In genomic region chr10:23127151-23127550, GRCm38 (mm10) we compare ENCODE assay signal across 23 mouse cellular contexts.
A peak's percentile ranks its signal among the peaks of the same experiment; 100 is the strongest.
DNase-seq lines count a peak whose midpoint lies in the region; ATAC-seq and TF ChIP-seq lines count a peak whose summit lies in the region.
"Had no signal": no experiment of that assay in that cellular context is flagged by ENCODE, and none has a peak within 500 bp of the region (broad histone marks: within the 10 kb centered on the region; RNA-seq: fewer than 3 reads in every experiment).

No protein-coding gene starts in this region.

- 0 out of 2 replicates have a peak, but pooled peaks cover 3% of the 10 kb centered on the region for H3K4me1 ChIP-seq in lung, embryonic 14.5 days (ENCODE audit: insufficient read depth)
- peaks cover 3% of the 10 kb centered on the region; the same call in 1 of the 2 replicates for H3K4me1 ChIP-seq in forebrain, embryonic 14.5 days (ENCODE audit: control insufficient read depth, insufficient read depth, low read length)
- H3K4me1 ChIP-seq: heart, embryonic 10.5 days; hindbrain, embryonic 12.5 days had no signal

- no peak for TF ChIP-seq CTCF in lung, embryonic 14.5 days (IDR thresholded peaks at IDR 0.05; ENCODE audit: low read depth)

- H3K9ac ChIP-seq in lung, embryonic 14.5 days: no peak overlapping the region
- H3K9ac ChIP-seq in forebrain, embryonic 14.5 days (ENCODE audit: low read length): no peak overlapping the region
- H3K9ac ChIP-seq: embryonic facial prominence, embryonic 13.5 days; hindbrain, embryonic 12.5 days had no signal

- H3K4me3 ChIP-seq in lung, embryonic 14.5 days (ENCODE audit: low read depth, low read length): no peak overlapping the region
- H3K4me3 ChIP-seq in forebrain, embryonic 14.5 days (ENCODE audit: low read depth, low read length): no peak overlapping the region
- H3K4me3 ChIP-seq: embryonic facial prominence, embryonic 13.5 days; gastrocnemius, adult 2 months; heart, embryonic 10.5 days; hindbrain, embryonic 12.5 days had no signal

- 73% methylated on average over 1 of the region's 1 CpGs for WGBS in lung, embryonic 14.5 days
- 31% methylated on average over 1 of the region's 1 CpGs for WGBS in forebrain, embryonic 14.5 days

- no peak overlapping the region for H3K27ac ChIP-seq in lung, embryonic 14.5 days (ENCODE audit: low read depth)
- H3K27ac ChIP-seq in forebrain, embryonic 14.5 days (ENCODE audit: low read depth, low read length): no peak overlapping the region
- H3K27ac ChIP-seq: embryonic facial prominence, embryonic 13.5 days; gastrocnemius, adult 2 months; heart, embryonic 10.5 days; hindbrain, embryonic 12.5 days had no signal

- H3K27me3 ChIP-seq in lung, embryonic 14.5 days (ENCODE audit: insufficient read depth, low read length): no peaks in the 10 kb centered on the region
- no peaks in the 10 kb centered on the region for H3K27me3 ChIP-seq in forebrain, embryonic 14.5 days (replicated peaks; ENCODE audit: control insufficient read depth, insufficient read depth, low read length)
- H3K27me3 ChIP-seq: CH12.LX; embryonic facial prominence, embryonic 13.5 days; hindbrain, embryonic 12.5 days had no signal

- H3K36me3 ChIP-seq in lung, embryonic 14.5 days (ENCODE audit: insufficient read depth): no peaks in the 10 kb centered on the region
- H3K36me3 ChIP-seq in forebrain, embryonic 14.5 days (ENCODE audit: control insufficient read depth, insufficient read depth, low read length): no peaks in the 10 kb centered on the region
- H3K36me3 ChIP-seq: heart, embryonic 10.5 days; hindbrain, embryonic 12.5 days had no signal

- DNase-seq in lung, embryonic 14.5 days: peak; percentile 42
- DNase-seq in lung, postnatal 10 days: no peak
- DNase-seq in adipocyte (ENCODE audit: low spot score): peak; percentile 30
- DNase-seq in forebrain, embryonic 14.5 days (ENCODE audit: low spot score): peak; percentile 59
- no peak for DNase-seq in layer of hippocampus, adult 9-11 months
- DNase-seq in cerebellum, postnatal 14 days: no peak
- DNase-seq: adrenal gland, adult 8-10 months; adrenal gland, postnatal 36 days; cerebellum, adult 11-12 months; cerebellum, adult 9-10 months; cerebellum, postnatal 36 days; gastrocnemius, adult 2 months; gastrocnemius, postnatal 36 days; heart, adult 11 months; heart, postnatal 10 days; heart, postnatal 4 days had no signal

- no peak overlapping the region for H3K4me2 ChIP-seq in lung, embryonic 14.5 days
- no peak overlapping the region for H3K4me2 ChIP-seq in forebrain, embryonic 14.5 days (ENCODE audit: low read length)
- H3K4me2 ChIP-seq: embryonic facial prominence, embryonic 13.5 days; hindbrain, embryonic 12.5 days had no signal

- H3K9me3 ChIP-seq in lung, embryonic 14.5 days (ENCODE audit: low read depth, low read length): no peaks in the 10 kb centered on the region
- H3K9me3 ChIP-seq in forebrain, embryonic 14.5 days (replicated peaks; ENCODE audit: control insufficient read depth, low read length): no peaks in the 10 kb centered on the region
- H3K9me3 ChIP-seq: embryonic facial prominence, embryonic 13.5 days; heart, embryonic 10.5 days; hindbrain, embryonic 12.5 days had no signal

- no peak for ATAC-seq in lung, embryonic 14.5 days (ENCODE audit: insufficient read depth)
- ATAC-seq in forebrain, embryonic 14.5 days: peak; percentile 72; the same call in 1 of the 2 replicates
- ATAC-seq: hindbrain, embryonic 16.5 days; inflammation-experienced regulatory T-cells, adult 6 months; intestine, postnatal 0 days had no signal

Comparison
In these comparisons a context has a peak if more than half of its experiments do, and no peak if none do; other contexts are left out.
1. DNase-seq: peak in lung, embryonic 14.5 days (single experiment), adipocyte (single experiment) and forebrain, embryonic 14.5 days (single experiment); none in lung, postnatal 10 days (single experiment), layer of hippocampus, adult 9-11 months (single experiment) and cerebellum, postnatal 14 days (0 of 2).